In the genomic region with DNA sequence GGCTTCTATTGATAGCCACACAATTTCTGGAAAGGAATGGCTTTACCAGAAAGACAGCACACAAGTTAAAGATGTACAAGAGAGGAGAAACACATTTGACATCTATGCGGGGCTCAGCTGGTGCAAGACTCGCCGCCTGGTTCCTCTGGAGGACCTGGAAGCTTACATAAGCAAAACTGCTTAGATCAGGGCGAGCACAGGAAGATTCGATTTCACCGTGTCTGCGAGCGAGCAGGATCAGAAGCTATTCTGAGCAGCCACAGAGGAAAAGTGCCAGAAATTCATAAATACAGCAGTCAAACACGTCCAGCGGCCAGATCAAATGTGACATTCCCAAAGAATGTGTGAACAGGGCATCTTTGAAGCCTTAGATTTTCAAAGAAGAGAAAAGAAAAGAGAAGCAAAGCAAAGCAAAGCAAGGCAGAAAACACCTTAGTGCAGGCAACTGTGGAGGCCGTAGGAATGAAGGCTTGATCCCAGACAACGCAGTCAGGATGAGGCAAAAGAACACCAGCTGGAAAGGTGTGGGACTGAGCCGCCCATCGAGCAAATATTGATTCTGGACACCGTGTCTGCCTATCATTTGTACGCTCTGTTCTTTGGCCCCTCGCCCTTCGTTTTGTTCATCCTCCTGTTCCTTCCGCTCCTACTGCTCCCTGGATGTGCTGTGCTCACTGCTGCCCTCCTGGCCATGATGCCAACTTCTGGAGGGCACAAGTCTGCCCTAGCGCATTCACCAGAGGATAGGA, we compare ENCODE assay signal across 10 mouse cellular contexts. TPM values are rescaled to one million over a fixed set of nuclear protein-coding genes. Genes with fewer than 3 reads are reported as not detected.
DNase-seq lines count a peak whose midpoint lies in the region; ATAC-seq and TF ChIP-seq lines count a peak whose summit lies in the region.
"Had no signal": no experiment of that assay in that cellular context is flagged by ENCODE, and none has a peak within 500 bp of the region (broad histone marks: within the 10 kb centered on the region; RNA-seq: fewer than 3 reads in every experiment).

No protein-coding gene starts in this region.

- WGBS in kidney, adult 2 months, result 53% methylated on average over 20 of the region's 20 CpGs
- 55% methylated on average over 20 of the region's 20 CpGs for WGBS in kidney, embryonic 14.5 days
- WGBS in neural tube, embryonic 13.5 days, result 81% methylated on average over 20 of the region's 20 CpGs
- WGBS in neural tube, embryonic 15.5 days, result 75% methylated on average over 20 of the region's 20 CpGs
- WGBS in stomach, embryonic 16.5 days, result 43% methylated on average over 20 of the region's 20 CpGs

- H3K27me3 ChIP-seq in kidney, adult 2 months (replicated peaks; ENCODE audit: control insufficient read depth, insufficient read depth, low read length), result no peaks in the 10 kb centered on the region
- H3K27me3 ChIP-seq in kidney, embryonic 14.5 days (ENCODE audit: control insufficient read depth, insufficient read depth, low read length), result no peaks in the 10 kb centered on the region
- no peaks in the 10 kb centered on the region for H3K27me3 ChIP-seq in neural tube, embryonic 13.5 days
- no peaks in the 10 kb centered on the region for H3K27me3 ChIP-seq in neural tube, embryonic 15.5 days (replicated peaks)
- no peaks in the 10 kb centered on the region for H3K27me3 ChIP-seq in stomach, embryonic 16.5 days (ENCODE audit: control insufficient read depth, insufficient read depth, low read length)

- no peak overlapping the region for H3K4me2 ChIP-seq in kidney, embryonic 14.5 days (replicated peaks; ENCODE audit: low read depth, low read length)
- H3K4me2 ChIP-seq in neural tube, embryonic 13.5 days, result no peak overlapping the region
- H3K4me2 ChIP-seq in neural tube, embryonic 15.5 days, result no peak overlapping the region
- 0 out of 2 replicates have a peak overlapping the region, but pooled peaks have one; percentile 9 for H3K4me2 ChIP-seq in stomach, embryonic 16.5 days (ENCODE audit: low read depth, low read length)

- no peaks in the 10 kb centered on the region for H3K36me3 ChIP-seq in kidney, adult 2 months (ENCODE audit: control insufficient read depth, insufficient read depth, low read length)
- H3K36me3 ChIP-seq in kidney, embryonic 14.5 days (ENCODE audit: control insufficient read depth, insufficient read depth, low read length), result no peaks in the 10 kb centered on the region
- H3K36me3 ChIP-seq in neural tube, embryonic 13.5 days, result no peaks in the 10 kb centered on the region
- H3K36me3 ChIP-seq in neural tube, embryonic 15.5 days, result no peaks in the 10 kb centered on the region
- H3K36me3 ChIP-seq in stomach, embryonic 16.5 days (ENCODE audit: control insufficient read depth, insufficient read depth, low read length), result no peaks in the 10 kb centered on the region

- TF ChIP-seq POLR2A in kidney, adult 2 months (IDR thresholded peaks at IDR 0.05; ENCODE audit: low read depth, low read length), result no peak

- peaks cover 17% of the 10 kb centered on the region for H3K4me1 ChIP-seq in kidney, adult 2 months (ENCODE audit: control insufficient read depth, insufficient read depth, low read length)
- H3K4me1 ChIP-seq in kidney, embryonic 14.5 days (ENCODE audit: control insufficient read depth, insufficient read depth, low read length), result no peaks in the 10 kb centered on the region
- H3K4me1 ChIP-seq in neural tube, embryonic 13.5 days (replicated peaks), result peaks cover 4% of the 10 kb centered on the region; the same call in 1 of the 2 replicates
- H3K4me1 ChIP-seq in neural tube, embryonic 15.5 days, result no peaks in the 10 kb centered on the region
- no peaks in the 10 kb centered on the region for H3K4me1 ChIP-seq in stomach, embryonic 16.5 days (ENCODE audit: control insufficient read depth, insufficient read depth, low read length)

- no peak for ATAC-seq in kidney, embryonic 14.5 days (ENCODE audit: low FRiP score, low TSS enrichment)
- no peak for ATAC-seq in neural tube, embryonic 13.5 days (ENCODE audit: low read depth)
- no peak for ATAC-seq in neural tube, embryonic 15.5 days (ENCODE audit: low FRiP score)
- ATAC-seq in stomach, embryonic 16.5 days (ENCODE audit: insufficient read depth, low FRiP score), result no peak
- ATAC-seq in megakaryocyte, adult 5-6 weeks (ENCODE audit: poor library complexity, severe bottlenecking), result no peak

- peak; percentile 24 for DNase-seq in kidney, adult 2 months
- DNase-seq in gastrocnemius, adult 8-10 months (ENCODE audit: low spot score in 2 of 2), result peak; percentile 39 to 62
- DNase-seq in urinary bladder, postnatal 10 days (ENCODE audit: low spot score), result no peak
- DNase-seq: layer of hippocampus, postnatal 36 days had no signal

- no peak overlapping the region for H3K27ac ChIP-seq in kidney, adult 2 months (ENCODE audit: insufficient read depth, low read depth, low read length)
- no peak overlapping the region for H3K27ac ChIP-seq in kidney, embryonic 14.5 days (ENCODE audit: low read depth, low read length)
- 0 out of 2 replicates have a peak overlapping the region, but pooled peaks have one; percentile 18 for H3K27ac ChIP-seq in neural tube, embryonic 13.5 days (replicated peaks)
- no peak overlapping the region for H3K27ac ChIP-seq in neural tube, embryonic 15.5 days (replicated peaks)
- no peak overlapping the region for H3K27ac ChIP-seq in stomach, embryonic 16.5 days (ENCODE audit: low read length)

- no peaks in the 10 kb centered on the region for H3K9me3 ChIP-seq in kidney, embryonic 14.5 days (ENCODE audit: control insufficient read depth, low read length)
- H3K9me3 ChIP-seq in neural tube, embryonic 13.5 days, result no peaks in the 10 kb centered on the region
- no peaks in the 10 kb centered on the region for H3K9me3 ChIP-seq in neural tube, embryonic 15.5 days (replicated peaks)
- no peaks in the 10 kb centered on the region for H3K9me3 ChIP-seq in stomach, embryonic 16.5 days (replicated peaks; ENCODE audit: control insufficient read depth, low read length)

- no peak overlapping the region for H3K9ac ChIP-seq in kidney, embryonic 14.5 days (ENCODE audit: low read depth, low read length)
- no peak overlapping the region for H3K9ac ChIP-seq in neural tube, embryonic 13.5 days
- H3K9ac ChIP-seq in neural tube, embryonic 15.5 days (replicated peaks), result no peak overlapping the region
- H3K9ac ChIP-seq in stomach, embryonic 16.5 days (ENCODE audit: low read length), result no peak overlapping the region

- no peak overlapping the region for H3K4me3 ChIP-seq in kidney, adult 2 months (ENCODE audit: insufficient read depth, low read depth, low read length)
- no peak overlapping the region for H3K4me3 ChIP-seq in kidney, embryonic 14.5 days (ENCODE audit: low read length)
- H3K4me3 ChIP-seq in neural tube, embryonic 13.5 days, result no peak overlapping the region
- no peak overlapping the region for H3K4me3 ChIP-seq in neural tube, embryonic 15.5 days (replicated peaks)
- no peak overlapping the region for H3K4me3 ChIP-seq in stomach, embryonic 16.5 days (replicated peaks; ENCODE audit: low read length)

- TF ChIP-seq CTCF in kidney, adult 2 months (conservative IDR thresholded peaks at IDR 0.05; ENCODE audit: insufficient read depth, insufficient read length, low read depth, low read length), result peak; percentile 34

RNA-seq across cellular contexts. Expression of a gene that starts 34.1 kb away (rescaled TPM):
- 2.7 and 3.0 TPM in 2 replicates for polyA plus RNA-seq in kidney, adult 2 months (2012; rRNA removed)
- polyA plus RNA-seq in kidney, embryonic 14.5 days (2014; fragmentation: Nextera tagmentation; extraction: Ambion mirVana), result 2.2 and 3.2 TPM in 2 replicates
- polyA plus RNA-seq in neural tube, embryonic 13.5 days (2015; fragmentation: Nextera tagmentation; extraction: Ambion mirVana), result 4.6 and 4.8 TPM in 2 replicates
- 2.5 and 2.6 TPM in 2 replicates for polyA plus RNA-seq in neural tube, embryonic 15.5 days (2015; fragmentation: Nextera tagmentation; extraction: Ambion mirVana)
- under 1 TPM in 3 of 4 experiments, not detected in 1; 0.02 to 0.08 (median 0.04) TPM for total RNA-seq in gastrocnemius, adult 8-10 months (2022)
- 0.94 and 1.7 TPM in 2 replicates for polyA plus RNA-seq in stomach, embryonic 16.5 days (2015; fragmentation: Nextera tagmentation; extraction: Ambion mirVana)
- not detected in 2 replicates for total RNA-seq in megakaryocyte, adult 5-6 weeks (2015)
- not detected in 2 replicates for total RNA-seq in megakaryocyte, adult 5-6 weeks (2017)
- total RNA-seq: granulocyte monocyte progenitor cell, adult 5-6 weeks had no signal

RNA-seq across cellular contexts. Expression of a gene that starts 38.3 kb away (rescaled TPM):
- polyA plus RNA-seq in kidney, adult 2 months (2012; rRNA removed), result 5.0 and 6.8 TPM in 2 replicates
- polyA plus RNA-seq in kidney, embryonic 14.5 days (2014; fragmentation: Nextera tagmentation; extraction: Ambion mirVana), result 41.4 and 57.2 TPM in 2 replicates
- polyA plus RNA-seq in neural tube, embryonic 13.5 days (2015; fragmentation: Nextera tagmentation; extraction: Ambion mirVana), result 94.4 and 96.0 TPM in 2 replicates
- polyA plus RNA-seq in neural tube, embryonic 15.5 days (2015; fragmentation: Nextera tagmentation; extraction: Ambion mirVana), result 87.0 and 98.3 TPM in 2 replicates
- total RNA-seq in gastrocnemius, adult 8-10 months (2022), result 10 to 100 TPM; 20.8 to 23.8 (median 22.9) TPM
- polyA plus RNA-seq in stomach, embryonic 16.5 days (2015; fragmentation: Nextera tagmentation; extraction: Ambion mirVana), result 24.6 and 27.3 TPM in 2 replicates
- 13.5 and 19.3 TPM in 2 replicates for total RNA-seq in megakaryocyte, adult 5-6 weeks (2015)
- total RNA-seq in megakaryocyte, adult 5-6 weeks (2017), result 15.8 and 22.2 TPM in 2 replicates
